Mouse (Mus musculus) embryonic fibroblast, embryonic 13.5 days (primary cell): ENCODE data around the gene Tnnc1.

Experiments used
- CTCF ChIP-seq: IDR thresholded peaks from 2 replicates; pipeline ENCODE4 v1.5.1; 2011; ENCODE audit warnings: mild to moderate bottlenecking, control low read depth, low read length, moderate library complexity, borderline replicate concordance; ENCODE audit not compliant: insufficient read depth
- POLR2A ChIP-seq: IDR thresholded peaks from 2 replicates; pipeline ENCODE4 v1.6.1; 2011; ENCODE audit warnings: low read depth, mild to moderate bottlenecking, control low read depth, low read length, moderate library complexity

- TF ChIP-seq POLR2A (no peak; the same call in 1 of the 2 replicates), CTCF (no peak)
Measured at GRCm38 (mm10) chr14:31204844-31205243, 3.3 kb upstream of the Tnnc1 start.
